Mouse (Mus musculus): Measurements from ENCODE around the gene Pak1.
A peak's percentile ranks its signal among the peaks of the same experiment; 100 is the strongest.

Pak1 gene

DNA sequence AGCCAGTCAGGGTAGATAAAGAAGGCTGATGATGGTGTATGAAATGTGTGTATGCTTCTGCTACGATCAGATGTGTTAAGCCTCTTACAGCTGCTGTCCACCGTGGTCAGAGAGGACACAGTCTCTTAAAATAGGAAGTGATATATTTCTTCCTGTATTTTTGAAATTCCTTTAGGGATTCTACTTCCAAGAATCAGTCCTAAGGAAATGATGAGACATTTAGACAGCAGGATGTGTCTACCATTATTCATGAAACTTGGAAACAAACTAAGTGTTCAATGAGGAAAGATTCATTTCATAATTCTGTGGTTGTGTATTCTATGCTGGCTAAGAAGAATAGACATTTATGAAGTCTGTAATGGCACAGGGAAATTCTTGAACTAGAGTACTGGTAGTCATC, 12.4 kb upstream of the Pak1 start:
- no peak for ATAC-seq (ENCODE audit: insufficient number of reproducible peaks, low FRiP score, low TSS enrichment)

DNA sequence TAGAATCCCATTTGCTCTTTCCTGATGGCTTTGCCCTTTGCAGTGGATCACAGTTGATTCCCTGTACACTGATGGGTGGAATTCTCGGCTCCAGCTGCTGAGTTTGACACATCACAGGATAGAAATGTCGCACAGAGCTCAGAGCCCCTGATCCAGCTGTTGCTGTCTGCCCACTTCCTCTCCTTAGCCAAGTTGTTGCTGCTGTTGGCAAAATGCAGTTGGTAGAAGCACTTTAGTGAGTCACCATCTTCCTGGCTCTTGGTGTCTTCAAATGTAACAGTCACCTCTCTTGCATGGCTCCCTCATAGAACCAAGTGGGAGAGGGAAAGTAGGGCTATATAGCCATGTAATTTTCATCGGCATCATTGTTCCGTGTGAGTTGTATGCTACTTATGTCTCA, 11.2 kb upstream of the Pak1 start:
- no peak for ATAC-seq (ENCODE audit: insufficient number of reproducible peaks, low FRiP score, low TSS enrichment)

DNA sequence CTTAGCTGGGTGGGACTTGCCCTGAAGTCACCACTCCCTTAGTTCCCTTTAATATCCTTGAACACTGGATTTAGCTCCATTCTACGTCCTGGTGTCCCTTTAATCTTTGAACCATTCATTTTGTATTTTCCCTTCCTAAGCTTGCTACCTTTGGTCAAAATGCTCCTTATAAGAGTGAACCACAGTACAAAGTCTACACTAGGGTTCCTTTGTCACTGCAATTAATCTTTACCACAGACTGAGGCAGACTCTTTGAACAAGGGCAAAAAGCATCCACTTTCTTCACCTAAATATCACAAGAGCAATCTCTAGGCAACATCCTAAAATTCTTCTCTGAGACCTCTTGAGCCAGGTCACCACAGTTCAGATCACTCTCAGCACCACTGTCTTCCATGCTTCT, 8.1 kb upstream of the Pak1 start:
- ATAC-seq (ENCODE audit: insufficient number of reproducible peaks, low FRiP score, low TSS enrichment): no peak

DNA sequence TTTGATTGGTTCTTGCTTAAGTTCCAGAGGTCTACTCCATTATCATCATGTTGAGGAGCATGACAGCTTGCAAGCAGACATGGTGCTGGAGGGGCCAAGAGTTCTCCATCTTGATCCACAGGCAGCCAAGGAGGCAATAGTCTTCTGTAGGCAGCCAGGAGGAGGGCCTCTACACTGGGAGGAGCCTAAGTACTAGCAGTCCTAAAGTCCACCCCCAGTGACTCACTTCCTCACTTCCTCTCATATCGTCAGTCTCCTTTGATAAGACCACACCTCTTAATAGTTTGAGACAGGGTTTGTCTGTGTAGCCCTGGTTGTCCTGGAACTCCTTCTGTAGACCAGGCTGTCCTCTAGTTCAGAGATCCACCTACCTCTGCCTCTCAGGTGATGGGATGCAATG, 7.5 kb upstream of the Pak1 start:
- ATAC-seq (ENCODE audit: insufficient number of reproducible peaks, low FRiP score, low TSS enrichment): no peak

DNA sequence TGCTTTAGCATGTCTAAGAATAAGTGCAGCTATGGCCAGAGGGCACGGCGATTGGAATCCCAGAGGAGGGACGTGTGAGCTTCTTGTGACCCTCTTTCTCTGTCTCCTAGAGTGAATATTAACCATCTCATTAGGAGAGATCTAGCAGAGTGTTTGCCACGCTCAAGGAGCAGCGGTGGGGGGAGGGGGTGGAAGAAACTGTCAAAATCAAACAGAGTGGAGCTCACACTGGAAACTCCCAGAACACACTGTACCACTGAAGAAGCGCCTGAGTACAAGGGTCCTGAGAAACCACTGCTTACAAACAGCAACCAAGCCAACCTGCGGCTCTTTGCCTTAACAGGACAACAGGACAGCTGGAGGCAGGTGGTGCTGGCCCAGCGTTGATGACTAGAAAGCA, 6.8 kb upstream of the Pak1 start:
- ATAC-seq (ENCODE audit: insufficient number of reproducible peaks, low FRiP score, low TSS enrichment): no peak

DNA sequence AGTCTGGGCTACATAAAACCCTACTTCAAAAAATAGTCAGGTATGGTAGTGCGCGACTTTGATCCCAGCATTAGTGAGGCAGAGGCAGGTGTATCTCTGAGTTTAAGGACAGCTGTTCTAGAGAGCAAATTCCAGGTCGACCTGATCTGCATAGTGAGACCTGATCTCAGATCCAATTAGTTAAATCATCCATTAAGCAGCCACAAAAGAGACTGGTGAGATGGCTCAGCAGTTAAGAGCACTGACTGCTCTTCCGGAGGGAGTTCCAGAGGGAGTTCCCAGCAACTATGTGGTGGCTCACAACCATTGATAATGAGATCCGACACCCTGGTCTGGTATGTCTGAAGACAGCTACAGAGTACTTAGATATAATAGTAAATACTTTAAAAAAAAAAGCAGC, 4.8 kb upstream of the Pak1 start:
- no peak for ATAC-seq (ENCODE audit: insufficient number of reproducible peaks, low FRiP score, low TSS enrichment)

DNA sequence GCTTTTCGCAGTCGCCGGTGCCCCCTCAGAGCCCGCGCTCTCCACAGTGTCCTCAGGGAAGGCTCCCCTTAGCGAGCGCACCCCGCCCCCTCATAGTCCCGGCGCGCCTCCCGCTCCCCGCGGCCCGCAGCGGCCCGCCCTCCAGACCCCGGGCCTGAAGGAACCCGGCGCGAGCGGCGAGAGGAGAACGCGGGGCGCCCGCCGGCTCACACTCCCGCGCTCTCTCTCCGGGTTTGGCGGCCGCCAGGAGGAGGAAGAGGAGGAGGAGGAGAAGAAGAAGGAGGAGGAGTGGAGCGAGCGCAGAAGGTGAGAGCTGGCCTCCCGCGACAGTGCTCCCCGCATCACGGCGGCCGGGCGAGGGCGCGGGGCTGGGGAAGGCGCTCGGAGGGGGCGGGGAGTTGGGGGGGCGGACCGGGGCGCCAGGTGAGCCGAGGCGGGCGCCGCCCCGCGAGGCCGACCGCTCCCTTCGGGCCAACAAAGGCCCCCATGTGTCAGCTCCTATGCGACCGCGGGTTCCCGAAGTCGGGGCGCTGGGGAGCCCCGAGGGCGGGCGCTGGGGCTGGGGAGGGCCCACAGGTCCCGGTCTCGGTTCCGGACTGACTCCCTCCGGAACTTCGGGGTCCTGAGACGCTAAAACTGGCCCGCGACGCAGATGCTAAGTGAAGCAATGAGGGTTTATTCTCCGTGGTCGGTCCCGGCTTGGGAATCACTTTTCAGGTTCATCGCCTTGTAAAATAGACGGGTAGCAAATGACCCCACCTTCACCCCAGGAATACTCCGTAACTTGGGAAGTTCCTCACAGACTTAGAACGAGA, 535 bp downstream of the Pak1 start:
- no peak; the same call in none of the 2 replicates for ATAC-seq (ENCODE audit: insufficient number of reproducible peaks, low FRiP score, low TSS enrichment)

DNA sequence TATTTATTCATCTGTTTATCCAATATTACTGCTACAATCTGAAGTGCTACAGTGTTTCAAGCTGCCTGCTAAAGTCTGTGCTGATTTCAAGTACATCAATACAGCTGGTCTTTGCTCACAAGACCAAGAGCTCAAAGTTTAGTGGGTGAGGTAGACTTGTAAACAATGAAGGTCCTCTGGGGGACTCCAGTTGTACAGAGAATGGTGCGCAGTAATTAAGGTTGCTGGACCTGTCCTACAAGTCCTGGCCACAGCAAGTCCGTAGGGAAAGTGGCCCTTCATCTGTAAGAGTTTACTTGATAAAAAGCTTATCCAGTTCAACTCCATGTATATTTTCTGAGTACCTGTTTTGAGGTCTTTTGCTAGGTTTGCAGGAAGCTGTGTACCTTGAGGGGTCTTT, 1.9 kb downstream of the Pak1 start:
- ATAC-seq (ENCODE audit: insufficient number of reproducible peaks, low FRiP score, low TSS enrichment): no peak

DNA sequence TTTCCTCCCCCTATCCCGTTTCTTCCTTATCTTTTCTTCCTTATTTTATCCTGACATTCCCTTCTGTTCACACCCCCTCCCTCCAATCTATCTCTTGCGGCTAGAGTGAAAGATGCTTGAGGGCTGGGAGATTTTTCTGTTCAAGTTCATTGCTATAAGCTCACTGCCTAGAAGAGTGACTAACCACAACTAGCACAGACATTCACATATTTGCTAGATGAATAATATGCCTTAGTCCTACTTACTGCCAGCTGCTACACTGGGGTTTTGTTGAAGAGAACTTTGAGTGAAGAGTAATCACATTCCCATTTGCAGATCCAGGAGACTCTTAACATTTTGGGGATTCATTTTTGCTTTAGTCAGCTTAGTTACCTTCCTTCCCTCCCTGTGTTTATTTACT, 4.0 kb downstream of the Pak1 start:
- ATAC-seq (ENCODE audit: insufficient number of reproducible peaks, low FRiP score, low TSS enrichment): no peak

DNA sequence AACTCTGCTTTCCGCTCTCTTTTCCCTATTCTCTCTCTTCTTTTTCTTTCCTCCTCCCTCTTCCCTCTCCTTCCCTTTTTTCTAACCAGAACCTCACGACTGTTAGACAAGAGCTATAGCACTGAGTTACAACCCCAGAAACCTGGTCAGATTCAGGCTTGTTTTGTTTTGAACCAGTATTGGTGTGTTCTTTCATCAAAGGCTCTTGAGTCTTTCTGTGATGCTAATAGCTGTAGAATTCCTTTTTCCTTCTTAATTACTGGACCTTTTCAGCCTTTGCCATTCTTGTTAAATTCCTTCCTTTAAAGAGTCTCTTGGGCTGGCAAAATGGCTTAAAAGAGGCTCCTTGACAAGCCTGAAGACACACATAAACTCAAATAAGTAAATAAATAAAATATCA, 14.8 kb downstream of the Pak1 start:
- ATAC-seq (ENCODE audit: insufficient number of reproducible peaks, low FRiP score, low TSS enrichment): no peak

DNA sequence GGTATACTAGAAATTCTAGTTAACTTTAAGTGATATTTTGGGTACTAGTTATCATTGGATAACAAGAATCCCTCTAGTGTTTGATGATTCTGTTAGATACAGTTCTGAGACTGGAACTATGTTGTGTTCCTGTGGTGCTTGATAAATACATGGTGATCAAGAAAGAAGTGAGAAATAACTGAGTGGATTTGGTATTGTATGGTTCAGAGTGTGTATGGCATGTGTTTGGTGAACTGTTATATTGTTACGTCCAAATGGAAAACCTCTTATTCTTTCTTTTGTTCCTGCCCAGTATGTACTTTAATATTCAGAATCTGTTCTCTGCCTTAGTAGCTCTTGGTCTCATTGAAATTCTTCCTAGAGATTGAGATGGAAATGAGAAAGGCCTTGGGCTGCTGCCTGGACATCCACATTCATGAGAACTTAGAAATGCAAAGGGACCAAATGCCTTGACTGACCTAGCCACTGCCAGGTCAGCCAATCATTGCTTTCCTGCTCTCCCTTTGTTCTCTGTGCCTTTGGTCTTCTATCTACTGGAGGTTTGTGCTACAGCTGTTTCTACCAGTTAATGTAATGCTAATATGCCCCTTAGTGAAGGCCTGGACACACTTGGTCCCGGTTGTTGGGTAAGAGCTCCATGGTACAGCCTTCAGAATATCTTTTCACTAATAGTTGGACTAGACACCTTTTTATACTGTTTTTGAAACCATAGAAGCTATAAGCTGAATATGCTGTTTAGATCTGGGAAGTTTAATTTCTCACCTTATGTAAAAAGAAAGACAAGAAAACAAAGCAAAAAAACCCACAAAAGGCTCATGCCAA, 16.1 kb downstream of the Pak1 start:
- no peak for ATAC-seq (ENCODE audit: insufficient number of reproducible peaks, low FRiP score, low TSS enrichment)

DNA sequence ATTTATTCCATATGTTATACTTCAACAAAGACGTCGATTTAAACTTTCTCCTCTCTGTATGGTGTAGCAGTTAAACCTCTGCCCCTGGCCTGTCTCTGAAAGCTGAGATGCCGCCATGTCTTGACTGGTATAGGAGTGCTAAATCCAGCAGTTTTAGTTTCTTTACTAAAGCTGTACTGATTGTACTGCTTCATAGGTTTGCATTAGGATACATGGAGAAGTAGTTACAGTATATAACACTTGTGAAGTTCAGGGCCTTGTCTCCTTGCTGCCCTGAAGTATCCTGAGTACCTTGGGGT, 16.7 kb downstream of the Pak1 start:
- no peak for ATAC-seq (ENCODE audit: insufficient number of reproducible peaks, low FRiP score, low TSS enrichment)

DNA sequence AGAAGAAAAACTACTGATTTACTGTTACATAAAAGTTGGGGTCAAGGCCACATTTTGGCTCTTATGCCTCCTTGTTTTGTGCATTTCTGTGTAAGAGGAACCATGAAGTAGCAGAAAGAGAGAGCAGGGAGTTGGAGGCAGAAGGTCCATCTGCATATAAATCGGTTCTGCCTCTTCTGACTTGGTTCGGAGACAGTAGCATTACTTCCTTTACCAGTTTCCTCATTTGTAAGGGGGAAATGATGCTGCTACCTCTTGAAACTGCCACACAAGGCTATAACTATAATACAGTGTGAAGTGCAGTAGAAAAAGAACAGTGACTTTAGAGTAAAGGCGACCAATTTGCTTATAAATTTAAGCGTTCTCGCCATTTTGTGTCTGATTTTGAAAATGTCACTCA, 21.0 kb downstream of the Pak1 start:
- ATAC-seq (ENCODE audit: insufficient number of reproducible peaks, low FRiP score, low TSS enrichment): no peak

DNA sequence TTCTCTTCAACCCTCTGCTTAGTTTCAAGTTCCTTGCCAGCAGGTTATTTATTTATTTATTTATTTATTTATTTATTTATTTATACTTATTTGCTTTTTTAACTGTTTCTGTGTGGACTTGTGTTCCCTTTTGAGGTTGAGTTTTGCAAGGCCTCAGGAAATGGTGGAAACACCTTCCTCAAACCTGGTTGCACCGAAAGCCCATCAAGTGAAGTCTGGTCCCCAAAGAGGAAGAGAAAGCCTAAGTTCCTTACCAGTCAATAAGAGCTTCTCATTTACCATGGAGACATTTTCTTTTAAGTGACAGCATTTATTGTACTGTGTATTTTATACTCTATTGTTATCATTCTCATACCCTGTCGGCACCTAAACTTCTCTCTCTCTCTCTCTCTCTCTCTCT, 33.5 kb downstream of the Pak1 start:
- ATAC-seq (ENCODE audit: insufficient number of reproducible peaks, low FRiP score, low TSS enrichment): no peak

DNA sequence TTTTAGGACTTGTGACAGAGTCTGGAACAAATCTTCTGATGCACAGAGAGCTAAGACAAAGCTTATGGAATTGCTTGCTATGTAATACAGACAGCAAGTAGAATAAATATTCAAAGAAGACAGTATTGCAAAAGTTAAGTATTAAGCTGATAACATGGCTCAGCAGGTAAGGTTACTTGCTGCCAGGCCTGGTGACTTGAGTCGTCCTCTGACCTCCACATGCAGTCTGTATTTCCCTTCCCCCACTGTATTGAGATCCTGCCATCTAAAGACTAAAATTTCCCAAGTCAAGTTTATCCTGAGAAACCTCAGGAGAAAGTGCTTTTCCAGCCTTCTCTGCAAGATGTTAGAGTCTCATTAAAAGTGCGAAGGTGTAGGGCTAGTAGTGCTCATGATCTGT, 40.8 kb downstream of the Pak1 start:
- ATAC-seq (ENCODE audit: insufficient number of reproducible peaks, low FRiP score, low TSS enrichment): no peak

DNA sequence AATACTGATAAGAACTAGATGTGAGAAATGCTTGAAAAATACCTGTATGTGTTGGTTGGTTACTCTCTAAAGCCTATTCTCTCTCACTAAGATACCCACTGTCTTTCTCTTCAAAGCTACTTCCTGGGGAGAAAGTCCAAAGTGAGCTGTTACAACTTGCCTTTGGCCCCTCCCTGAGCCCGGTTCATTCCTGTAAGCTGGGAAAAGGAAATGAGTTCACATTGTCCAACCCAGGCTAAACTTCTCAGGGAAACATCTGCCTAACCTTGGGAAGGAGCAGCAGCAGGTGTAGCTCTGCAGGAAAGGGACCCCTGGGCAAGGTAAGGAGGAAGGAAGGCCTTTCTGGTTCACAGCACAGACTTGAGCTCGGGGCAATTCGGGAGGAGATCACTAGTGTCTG, 42.4 kb downstream of the Pak1 start:
- no peak for ATAC-seq (ENCODE audit: insufficient number of reproducible peaks, low FRiP score, low TSS enrichment)

DNA sequence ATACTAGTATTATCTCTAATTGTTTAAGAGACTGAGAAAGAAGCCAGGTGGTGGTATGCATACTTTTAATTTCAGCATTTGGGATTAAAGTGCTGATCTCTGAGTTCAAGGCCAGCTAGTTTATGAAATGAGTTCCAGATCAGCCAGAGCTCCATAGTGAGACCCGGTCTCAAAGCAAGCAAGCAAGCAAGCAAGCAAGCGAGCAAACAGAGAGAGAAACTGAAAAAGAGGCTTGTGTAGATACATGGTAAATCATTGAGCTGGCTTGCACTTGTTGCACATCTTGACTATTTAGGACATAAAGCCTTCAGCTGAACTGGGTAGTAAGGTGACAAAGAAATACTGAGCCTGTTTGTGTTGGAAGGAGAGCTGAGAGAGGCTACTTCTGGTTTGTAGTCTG, 44.6 kb downstream of the Pak1 start:
- ATAC-seq (ENCODE audit: insufficient number of reproducible peaks, low FRiP score, low TSS enrichment): no peak

DNA sequence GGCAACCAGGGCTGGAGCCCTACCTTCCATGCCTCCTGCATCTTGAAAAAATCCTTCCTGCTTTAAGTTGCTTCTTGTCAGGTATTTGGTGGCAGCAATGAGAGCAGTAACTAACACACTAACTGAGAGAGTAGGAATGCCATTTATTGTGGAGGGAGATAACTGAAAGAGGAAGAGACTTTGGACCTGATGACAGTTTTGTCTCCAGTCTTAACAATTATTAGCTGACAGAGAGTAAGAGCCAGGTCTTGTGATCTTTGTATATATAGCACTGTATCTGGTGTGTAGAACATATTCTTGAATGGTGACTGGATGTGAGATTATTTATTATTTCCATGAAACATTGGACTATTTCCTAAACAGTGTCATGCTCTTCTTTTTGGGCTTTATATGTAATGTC, 50.2 kb downstream of the Pak1 start:
- no peak for ATAC-seq (ENCODE audit: insufficient number of reproducible peaks, low FRiP score, low TSS enrichment)

DNA sequence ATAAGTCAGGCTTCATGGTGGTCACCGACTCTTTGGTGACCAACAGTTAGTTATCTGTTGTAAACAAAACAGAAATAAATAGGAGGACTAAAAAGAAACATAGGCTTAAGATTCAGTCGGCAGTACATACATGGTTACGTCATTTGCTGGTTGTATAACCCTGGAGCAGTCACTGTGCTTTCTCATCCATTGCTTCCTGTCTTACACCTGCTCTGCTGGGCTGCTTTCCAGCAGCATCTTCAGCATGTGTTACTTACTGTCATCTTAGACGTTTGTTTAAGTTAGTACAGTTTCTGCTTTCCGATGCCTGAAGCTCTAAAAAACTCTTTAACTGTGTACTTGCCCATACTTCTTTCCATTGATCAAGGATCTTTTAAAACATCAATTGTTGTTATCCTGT, 53.0 kb downstream of the Pak1 start:
- ATAC-seq (ENCODE audit: insufficient number of reproducible peaks, low FRiP score, low TSS enrichment): no peak

DNA sequence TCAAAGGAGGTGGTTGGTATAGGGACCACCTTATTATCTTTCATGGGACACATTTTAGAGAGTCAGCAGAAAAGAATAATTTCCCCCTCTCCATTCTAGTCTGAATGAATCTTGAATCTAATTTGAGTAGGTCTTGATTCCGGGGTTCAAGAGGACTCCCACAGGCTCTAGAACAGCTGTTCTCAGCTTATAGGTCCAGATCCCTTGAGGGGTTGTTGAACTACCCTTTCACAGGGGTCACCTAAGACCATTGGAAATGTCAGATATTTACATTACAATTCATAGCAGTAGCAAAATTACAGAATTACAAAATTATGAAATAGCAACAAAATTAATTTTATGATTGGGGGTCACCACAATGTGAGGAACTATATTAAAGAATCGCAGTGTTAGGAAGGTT, 54.0 kb downstream of the Pak1 start:
- ATAC-seq (ENCODE audit: insufficient number of reproducible peaks, low FRiP score, low TSS enrichment): no peak

DNA sequence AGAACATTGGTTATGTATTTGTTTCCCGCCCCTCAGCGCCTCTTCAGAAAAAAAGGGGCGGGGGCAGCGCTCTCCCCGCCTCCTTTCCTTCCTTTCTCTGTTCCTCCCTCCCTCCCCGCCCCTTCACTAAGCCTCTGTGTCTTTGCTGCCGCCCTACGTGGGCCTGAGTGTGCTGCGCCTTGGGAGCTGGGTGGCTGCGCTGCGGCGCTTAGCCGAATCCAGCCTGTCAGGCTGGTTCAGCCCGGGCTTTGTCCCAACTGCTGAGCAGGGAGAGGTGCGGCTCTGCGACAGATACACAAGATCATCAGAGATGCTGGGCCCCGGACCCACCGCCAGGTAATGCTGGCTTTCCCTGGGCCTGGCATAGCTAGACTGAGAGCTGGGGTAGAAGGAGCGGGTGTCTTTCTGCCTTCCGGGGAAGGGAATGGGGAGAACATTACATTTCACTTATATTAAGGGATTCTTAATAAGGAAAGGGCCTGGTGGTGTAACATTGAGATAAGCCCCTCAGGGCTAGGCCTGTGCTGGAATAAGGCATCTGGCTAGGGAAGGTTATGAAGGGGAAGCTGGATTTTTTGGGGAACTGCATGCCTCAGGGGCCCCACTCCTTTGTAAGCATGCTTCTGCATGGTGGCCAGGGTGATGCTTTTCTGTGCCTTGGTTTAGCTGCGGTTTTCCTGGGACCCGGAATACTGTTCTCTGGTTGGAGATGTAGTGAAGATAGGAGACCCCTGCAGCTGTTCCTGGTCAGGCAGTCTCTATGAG, 54.6 kb downstream of the Pak1 start:
- ATAC-seq (ENCODE audit: insufficient number of reproducible peaks, low FRiP score, low TSS enrichment): peak; percentile 95
